Mouse (Mus musculus) forebrain, embryonic 11.5 days (tissue): ENCODE data around the gene Heatr6. TPM values are rescaled to one million over a fixed set of nuclear protein-coding genes. Genes with fewer than 3 reads are reported as not detected.

Source experiments
- ATAC-seq: fragments of 200-750 bp; cut with Nextera tagmentation; replicated peaks from 2 replicates; pipeline ENCODE4 v1.8.0; 2017; ENCODE audit warnings: moderate TSS enrichment; ENCODE audit not compliant: low FRiP score
- DNase-seq: peaks from one replicate; pipeline ENCODE4 v3.0.0-alpha.2; 2017; ENCODE audit warnings: low spot score
- H3K27ac ChIP-seq: fragments of 300-500 bp; sonication (generic); 2 replicates; pipeline ENCODE4 v1.5.1; 2014; ENCODE audit warnings: low read depth, low read length
- H3K27me3 ChIP-seq: fragments of 300-500 bp; sonication (generic); 2 replicates; pipeline ENCODE4 v1.6.1; 2014; ENCODE audit warnings: mild to moderate bottlenecking, low read length, mixed read lengths; ENCODE audit not compliant: control insufficient read depth, insufficient read depth
- H3K36me3 ChIP-seq: fragments of 300-500 bp; sonication (generic); 2 replicates; pipeline ENCODE4 v1.6.1; 2014; ENCODE audit warnings: mild to moderate bottlenecking, low read length, moderate library complexity, mixed read lengths; ENCODE audit not compliant: control insufficient read depth, insufficient read depth
- H3K4me1 ChIP-seq: fragments of 300-500 bp; sonication (generic); replicated peaks from 2 replicates; pipeline ENCODE4 v1.6.1; 2014; ENCODE audit warnings: low read length, mixed read lengths; ENCODE audit not compliant: control insufficient read depth, insufficient read depth
- H3K4me2 ChIP-seq: fragments of 300-500 bp; sonication (generic); 2 replicates; pipeline ENCODE4 v1.6.1; 2014; ENCODE audit warnings: low read depth, mild to moderate bottlenecking, low read length, moderate library complexity, mixed read lengths; ENCODE audit not compliant: severe bottlenecking
- H3K4me3 ChIP-seq: fragments of 300-500 bp; sonication (generic); 2 replicates; pipeline ENCODE4 v1.5.1; 2014; ENCODE audit warnings: low read depth, low read length
- H3K9ac ChIP-seq: fragments of 300-500 bp; sonication (generic); 2 replicates; pipeline ENCODE4 v1.6.1; 2014; ENCODE audit warnings: low read length
- H3K9me3 ChIP-seq: fragments of 300-500 bp; sonication (generic); 2 replicates; pipeline ENCODE4 v1.6.1; 2016; ENCODE audit warnings: low read length, mixed read lengths; ENCODE audit not compliant: control insufficient read depth
- WGBS: fragments of 180-500 bp; shearing (Covaris S2); extraction: QIAGEN DNeasy Blood & Tissue Kit; methylation state at CpG from one replicate; pipeline ENCODE4 v1.1.7; 2014; 5-methylcytosine and 5-hydroxymethylcytosine counted together
- polyA plus RNA-seq: library from polyadenylated mRNA; unstranded; fragments of >200 nt; fragmentation: Nextera tagmentation; extraction: Ambion mirVana; gene quantifications from 2 replicates; pipeline ENCODE4 v1.2.1, GENCODE M21; 2014

Heatr6 gene
- polyA plus RNA-seq, 1 experiment from 2014 or later, result 36.5 TPM

- 85% methylated on average over 4 of the region's 4 CpGs for WGBS
- Histone ChIP-seq H3K27ac (no peak overlapping the region), H3K36me3 (no peaks in the 10 kb centered on the region; the same call in 1 of the 2 replicates), H3K4me3 (no peak overlapping the region), H3K9ac (no peak overlapping the region), H3K4me1 (no peaks in the 10 kb centered on the region), H3K9me3 (no peaks in the 10 kb centered on the region), H3K27me3 (no peaks in the 10 kb centered on the region), H3K4me2 (no peak overlapping the region)
- no peak for DNase-seq
- ATAC-seq, result no peak
These were observed 33.3 kb downstream of the Heatr6 start for GRCm38 (mm10) chr11:83786835-83787234.

- 84% methylated on average over 15 of the region's 15 CpGs for WGBS
- H3K4me2 ChIP-seq, result no peak overlapping the region
- ATAC-seq (no peak), DNase-seq (no peak)
- H3K4me1 ChIP-seq, result no peaks in the 10 kb centered on the region
- H3K9me3 ChIP-seq, result no peaks in the 10 kb centered on the region
- no peak overlapping the region for H3K9ac ChIP-seq
- no peaks in the 10 kb centered on the region for H3K27me3 ChIP-seq
- no peak overlapping the region for H3K4me3 ChIP-seq
- no peaks in the 10 kb centered on the region for H3K36me3 ChIP-seq
- H3K27ac ChIP-seq, result no peak overlapping the region
These were observed 34.0 kb downstream of the Heatr6 start for GRCm38 (mm10) chr11:83787401-83788021.

- Histone ChIP-seq H3K4me3 (no peak overlapping the region), H3K36me3 (no peaks in the 10 kb centered on the region), H3K9ac (no peak overlapping the region), H3K9me3 (no peaks in the 10 kb centered on the region), H3K4me2 (no peak overlapping the region), H3K27ac (no peak overlapping the region), H3K4me1 (no peaks in the 10 kb centered on the region), H3K27me3 (no peaks in the 10 kb centered on the region)
- no peak for ATAC-seq
- 81% methylated on average over 8 of the region's 8 CpGs for WGBS
- no peak for DNase-seq
These were observed 34.8 kb downstream of the Heatr6 start for GRCm38 (mm10) chr11:83788331-83788730.

- WGBS, result 78% methylated on average over 13 of the region's 13 CpGs
- H3K27ac ChIP-seq, result no peak overlapping the region
- H3K27me3 ChIP-seq, result no peaks in the 10 kb centered on the region
- no peaks in the 10 kb centered on the region for H3K9me3 ChIP-seq
- H3K9ac ChIP-seq, result no peak overlapping the region
- no peak overlapping the region for H3K4me2 ChIP-seq
- no peak for DNase-seq
- no peaks in the 10 kb centered on the region for H3K36me3 ChIP-seq
- no peaks in the 10 kb centered on the region for H3K4me1 ChIP-seq
- ATAC-seq, result no peak
- no peak overlapping the region for H3K4me3 ChIP-seq
These were observed 35.8 kb downstream of the Heatr6 start for GRCm38 (mm10) chr11:83789259-83789658.

GRCm38 (mm10) chr11:83791133-83791532 is 37.6 kb downstream of the Heatr6 start:
- no peaks in the 10 kb centered on the region for H3K27me3 ChIP-seq
- ATAC-seq, result no peak
- no peaks in the 10 kb centered on the region for H3K9me3 ChIP-seq
- no peak overlapping the region for H3K4me3 ChIP-seq
- no peaks in the 10 kb centered on the region for H3K4me1 ChIP-seq
- no peak for DNase-seq
- no peaks in the 10 kb centered on the region for H3K36me3 ChIP-seq
- H3K4me2 ChIP-seq, result no peak overlapping the region
- WGBS, result 72% methylated on average over 4 of the region's 4 CpGs
- H3K27ac ChIP-seq, result no peak overlapping the region
- H3K9ac ChIP-seq, result no peak overlapping the region

- no peak for ATAC-seq
These were observed 38.9 kb downstream of the Heatr6 start for GRCm38 (mm10) chr11:83792316-83792914.

GRCm38 (mm10) chr11:83793264-83793663 is 39.8 kb downstream of the Heatr6 start:
- 87% methylated on average over 14 of the region's 14 CpGs for WGBS
- no peak for DNase-seq
- no peak overlapping the region for H3K27ac ChIP-seq

More at GRCm38 (mm10) chr11:83792316-83792914, 38.9 kb downstream of the Heatr6 start:
- Histone ChIP-seq H3K9me3 (no peaks in the 10 kb centered on the region), H3K4me2 (no peak overlapping the region), H3K27me3 (no peaks in the 10 kb centered on the region), H3K27ac (no peak overlapping the region), H3K4me1 (no peaks in the 10 kb centered on the region), H3K9ac (no peak overlapping the region), H3K36me3 (no peaks in the 10 kb centered on the region), H3K4me3 (no peak overlapping the region)
- WGBS, result 84% methylated on average over 12 of the region's 12 CpGs
- DNase-seq, result no peak

GRCm38 (mm10) chr11:83796112-83796511 is 42.6 kb downstream of the Heatr6 start:
- H3K27ac ChIP-seq, result no peak overlapping the region
- DNase-seq, result no peak
- H3K9me3 ChIP-seq, result no peaks in the 10 kb centered on the region
- no peaks in the 10 kb centered on the region for H3K27me3 ChIP-seq
- no peak for ATAC-seq
- no peak overlapping the region for H3K4me3 ChIP-seq
- 79% methylated on average over 6 of the region's 6 CpGs for WGBS
- H3K36me3 ChIP-seq, result no peaks in the 10 kb centered on the region
- H3K4me2 ChIP-seq, result no peak overlapping the region
- no peak overlapping the region for H3K9ac ChIP-seq
- no peaks in the 10 kb centered on the region for H3K4me1 ChIP-seq

More at GRCm38 (mm10) chr11:83793264-83793663, 39.8 kb downstream of the Heatr6 start:
- Histone ChIP-seq H3K9me3 (no peaks in the 10 kb centered on the region), H3K27me3 (no peaks in the 10 kb centered on the region), H3K4me3 (no peak overlapping the region), H3K4me2 (no peak overlapping the region), H3K9ac (no peak overlapping the region), H3K36me3 (no peaks in the 10 kb centered on the region), H3K4me1 (no peaks in the 10 kb centered on the region)
- ATAC-seq, result no peak
